Mouse (Mus musculus): ENCODE data around the gene Eaf1. TPM values are rescaled to one million over a fixed set of nuclear protein-coding genes. Genes with fewer than 3 reads are reported as not detected.

Eaf1 gene
- total and polyA plus RNA-seq, 2 experiments from 2014 or later: 4.0 to 22.4 TPM

- H3K36me3 ChIP-seq (ENCODE audit: insufficient read depth, low read length): no peaks in the 10 kb centered on the region
- no peak for TF ChIP-seq CTCF (IDR thresholded peaks at IDR 0.05)
- DNase-seq (ENCODE audit: low spot score): no peak
- H3K4me1 ChIP-seq (ENCODE audit: insufficient read depth, low read length): no peaks in the 10 kb centered on the region
- H3K4me3 ChIP-seq (ENCODE audit: low read depth, low read length): no peak overlapping the region
- H3K27me3 ChIP-seq (ENCODE audit: insufficient read depth, low read length): no peaks in the 10 kb centered on the region
- H3K9ac ChIP-seq (replicated peaks; ENCODE audit: low read length, poor library complexity, severe bottlenecking): no peak overlapping the region
- WGBS: 89% methylated on average over 2 of the region's 2 CpGs
- no peak overlapping the region for H3K27ac ChIP-seq (ENCODE audit: low read depth, low read length)
- ATAC-seq (ENCODE audit: low FRiP score): no peak
- no peak overlapping the region for H3K4me2 ChIP-seq (ENCODE audit: low read depth, low read length, poor library complexity, severe bottlenecking)
- H3K9me3 ChIP-seq (ENCODE audit: low read length): 0 out of 2 replicates have a peak, but pooled peaks cover 3% of the 10 kb centered on the region
Observed at GRCm38 (mm10) chr14:31515895-31516294, 21.7 kb downstream of the Eaf1 start.

- Histone ChIP-seq H3K4me3 (ENCODE audit: low read depth, low read length) (no peak overlapping the region), H3K27ac (ENCODE audit: low read depth, low read length) (no peak overlapping the region), H3K27me3 (ENCODE audit: insufficient read depth, low read length) (no peaks in the 10 kb centered on the region), H3K4me1 (ENCODE audit: insufficient read depth, low read length) (no peaks in the 10 kb centered on the region), H3K36me3 (ENCODE audit: insufficient read depth, low read length) (no peaks in the 10 kb centered on the region), H3K4me2 (ENCODE audit: low read depth, low read length, poor library complexity, severe bottlenecking) (no peak overlapping the region), H3K9ac (replicated peaks; ENCODE audit: low read length, poor library complexity, severe bottlenecking) (no peak overlapping the region), H3K9me3 (ENCODE audit: low read length) (0 out of 2 replicates have a peak, but pooled peaks cover 3% of the 10 kb centered on the region)
- TF ChIP-seq CTCF (IDR thresholded peaks at IDR 0.05): peak; percentile 67
- 36% methylated on average over 3 of the region's 3 CpGs for WGBS
- DNase-seq (ENCODE audit: low spot score) (peak; percentile 37), ATAC-seq (ENCODE audit: low FRiP score) (no peak)
Observed at GRCm38 (mm10) chr14:31519165-31519564, 25.0 kb downstream of the Eaf1 start.

- DNase-seq (ENCODE audit: low spot score): no peak
- WGBS: 85% methylated on average over 2 of the region's 2 CpGs
- H3K4me3 ChIP-seq (ENCODE audit: low read depth, low read length): no peak overlapping the region
Observed at GRCm38 (mm10) chr14:31521318-31521717, 27.1 kb downstream of the Eaf1 start.

GRCm38 (mm10) chr14:31525040-31525810 lies 31.0 kb downstream of the Eaf1 start:
- Histone ChIP-seq H3K4me2 (ENCODE audit: low read depth, low read length, poor library complexity, severe bottlenecking) (no peak overlapping the region), H3K36me3 (ENCODE audit: insufficient read depth, low read length) (no peaks in the 10 kb centered on the region), H3K27me3 (ENCODE audit: insufficient read depth, low read length) (no peaks in the 10 kb centered on the region), H3K27ac (ENCODE audit: low read depth, low read length) (no peak overlapping the region), H3K4me3 (ENCODE audit: low read depth, low read length) (no peak overlapping the region), H3K4me1 (ENCODE audit: insufficient read depth, low read length) (no peaks in the 10 kb centered on the region), H3K9me3 (ENCODE audit: low read length) (no peaks in the 10 kb centered on the region), H3K9ac (replicated peaks; ENCODE audit: low read length, poor library complexity, severe bottlenecking) (no peak overlapping the region)
- 80% methylated on average over 7 of the region's 7 CpGs for WGBS
- ATAC-seq (ENCODE audit: low FRiP score) (no peak), DNase-seq (ENCODE audit: low spot score) (no peak)
- TF ChIP-seq CTCF (IDR thresholded peaks at IDR 0.05): no peak

More at GRCm38 (mm10) chr14:31521318-31521717, 27.1 kb downstream of the Eaf1 start:
- no peak overlapping the region for H3K27ac ChIP-seq (ENCODE audit: low read depth, low read length)
- no peak overlapping the region for H3K9ac ChIP-seq (replicated peaks; ENCODE audit: low read length, poor library complexity, severe bottlenecking)
- no peaks in the 10 kb centered on the region for H3K4me1 ChIP-seq (ENCODE audit: insufficient read depth, low read length)
- H3K27me3 ChIP-seq (ENCODE audit: insufficient read depth, low read length): no peaks in the 10 kb centered on the region
- H3K4me2 ChIP-seq (ENCODE audit: low read depth, low read length, poor library complexity, severe bottlenecking): no peak overlapping the region
- no peaks in the 10 kb centered on the region for H3K9me3 ChIP-seq (ENCODE audit: low read length)
- no peak for ATAC-seq (ENCODE audit: low FRiP score)
- no peaks in the 10 kb centered on the region for H3K36me3 ChIP-seq (ENCODE audit: insufficient read depth, low read length)
- no peak for TF ChIP-seq CTCF (IDR thresholded peaks at IDR 0.05)

- Histone ChIP-seq H3K4me1 (ENCODE audit: insufficient read depth, low read length) (no peaks in the 10 kb centered on the region), H3K9me3 (ENCODE audit: low read length) (no peaks in the 10 kb centered on the region), H3K27ac (ENCODE audit: low read depth, low read length) (no peak overlapping the region), H3K9ac (replicated peaks; ENCODE audit: low read length, poor library complexity, severe bottlenecking) (no peak overlapping the region), H3K4me3 (ENCODE audit: low read depth, low read length) (no peak overlapping the region), H3K36me3 (ENCODE audit: insufficient read depth, low read length) (no peaks in the 10 kb centered on the region), H3K27me3 (ENCODE audit: insufficient read depth, low read length) (no peaks in the 10 kb centered on the region), H3K4me2 (ENCODE audit: low read depth, low read length, poor library complexity, severe bottlenecking) (no peak overlapping the region)
- no peak for ATAC-seq (ENCODE audit: low FRiP score)
- TF ChIP-seq CTCF (IDR thresholded peaks at IDR 0.05): no peak
- WGBS: 88% methylated on average over 4 of the region's 4 CpGs
- no peak for DNase-seq (ENCODE audit: low spot score)
Observed at GRCm38 (mm10) chr14:31530847-31531246, 36.6 kb downstream of the Eaf1 start.

- Histone ChIP-seq H3K27ac (ENCODE audit: low read depth, low read length) (no peak overlapping the region), H3K36me3 (ENCODE audit: insufficient read depth, low read length) (no peaks in the 10 kb centered on the region), H3K4me2 (ENCODE audit: low read depth, low read length, poor library complexity, severe bottlenecking) (no peak overlapping the region), H3K4me3 (ENCODE audit: low read depth, low read length) (no peak overlapping the region), H3K9me3 (ENCODE audit: low read length) (no peaks in the 10 kb centered on the region), H3K27me3 (ENCODE audit: insufficient read depth, low read length) (no peaks in the 10 kb centered on the region), H3K4me1 (ENCODE audit: insufficient read depth, low read length) (no peaks in the 10 kb centered on the region), H3K9ac (replicated peaks; ENCODE audit: low read length, poor library complexity, severe bottlenecking) (no peak overlapping the region)
- TF ChIP-seq CTCF (IDR thresholded peaks at IDR 0.05): no peak
- WGBS: 70% methylated on average over 12 of the region's 12 CpGs
- ATAC-seq (ENCODE audit: low FRiP score) (no peak), DNase-seq (ENCODE audit: low spot score) (no peak)
Observed at GRCm38 (mm10) chr14:31531506-31532148, 37.4 kb downstream of the Eaf1 start.

Data from midbrain, postnatal 0 days (tissue).